Mouse (Mus musculus): Measurements from ENCODE around the gene Sik1.

Sik1 gene

GRCm38 (mm10) chr17:31875326-31875930 is 19.8 kb upstream of the Sik1 start:
- no peak for DNase-seq (ENCODE audit: low spot score)

GRCm38 (mm10) chr17:31874691-31875090 is 19.1 kb upstream of the Sik1 start:
- no peak for DNase-seq (ENCODE audit: low spot score)

- no peak for DNase-seq (ENCODE audit: low spot score)
These were observed 18.4 kb upstream of the Sik1 start for GRCm38 (mm10) chr17:31873973-31874372.

- no peak for DNase-seq (ENCODE audit: low spot score)
These were observed 17.7 kb upstream of the Sik1 start for GRCm38 (mm10) chr17:31873185-31873870.

- no peak for DNase-seq (ENCODE audit: low spot score)
These were observed 17.2 kb upstream of the Sik1 start for GRCm38 (mm10) chr17:31872826-31873165.

DNA sequence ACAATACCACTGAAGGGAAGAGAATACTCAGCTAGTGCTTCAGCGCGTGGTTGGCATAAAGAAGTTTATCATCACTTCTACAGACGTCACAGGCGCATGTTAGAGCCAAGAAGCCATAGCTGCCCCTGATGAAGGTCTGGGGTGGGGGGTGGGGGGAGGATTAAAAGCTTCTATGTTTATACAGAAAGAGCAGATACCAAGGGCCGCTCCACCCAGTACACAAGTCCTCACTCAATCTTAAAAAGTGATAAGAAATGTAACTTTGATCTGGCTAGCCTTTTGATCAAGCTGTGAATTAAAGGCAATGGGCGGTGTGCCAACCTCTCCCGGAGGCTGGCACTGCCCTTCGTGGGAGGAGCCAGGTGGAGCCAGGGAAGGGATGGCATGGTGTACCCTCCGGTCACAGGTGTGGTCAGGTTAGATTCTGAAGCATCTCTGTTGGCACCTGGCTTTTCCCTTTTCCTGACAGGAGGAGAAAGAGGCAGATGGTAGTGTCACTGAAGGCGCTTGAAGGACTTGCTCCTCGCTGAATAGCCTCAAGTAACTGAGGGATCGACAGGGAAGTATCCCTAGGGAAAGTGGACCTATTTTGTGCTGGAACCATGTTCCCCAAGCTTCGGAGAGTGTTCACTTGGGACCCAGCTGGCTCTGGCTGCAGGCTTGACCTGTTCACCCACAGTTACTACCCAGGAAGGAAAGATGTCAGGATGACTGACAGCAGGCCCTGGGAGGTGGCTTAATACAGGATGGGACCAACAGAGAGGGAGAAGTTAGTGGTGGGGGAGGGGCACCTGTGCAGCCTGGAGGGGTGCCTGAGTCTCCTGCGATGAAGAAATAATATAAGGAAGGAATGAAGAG is 16.6 kb upstream of the Sik1 start:
- DNase-seq (ENCODE audit: low spot score): no peak

GRCm38 (mm10) chr17:31870931-31871421 is 15.4 kb upstream of the Sik1 start:
- no peak for DNase-seq (ENCODE audit: low spot score)

DNA sequence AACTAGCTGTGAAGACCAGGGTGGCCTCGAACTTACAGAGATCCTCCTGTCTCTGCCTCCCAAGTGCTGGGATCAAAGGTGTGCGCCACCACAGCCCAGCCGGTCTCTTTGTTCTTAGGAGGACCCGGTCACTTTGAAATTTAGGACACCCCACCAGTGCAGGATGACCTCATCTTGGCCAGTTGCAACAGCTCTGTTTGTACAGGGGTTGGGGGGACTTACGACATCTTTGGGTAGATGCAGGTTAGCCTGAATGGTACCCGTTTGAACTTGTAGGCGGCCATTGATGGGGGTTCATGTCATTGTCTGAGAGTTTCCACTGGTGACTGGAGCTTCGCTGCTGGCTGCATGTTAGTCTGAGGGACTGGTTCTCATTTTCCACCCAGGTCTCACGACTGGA is 14.8 kb upstream of the Sik1 start:
- no peak for DNase-seq (ENCODE audit: low spot score)

DNA sequence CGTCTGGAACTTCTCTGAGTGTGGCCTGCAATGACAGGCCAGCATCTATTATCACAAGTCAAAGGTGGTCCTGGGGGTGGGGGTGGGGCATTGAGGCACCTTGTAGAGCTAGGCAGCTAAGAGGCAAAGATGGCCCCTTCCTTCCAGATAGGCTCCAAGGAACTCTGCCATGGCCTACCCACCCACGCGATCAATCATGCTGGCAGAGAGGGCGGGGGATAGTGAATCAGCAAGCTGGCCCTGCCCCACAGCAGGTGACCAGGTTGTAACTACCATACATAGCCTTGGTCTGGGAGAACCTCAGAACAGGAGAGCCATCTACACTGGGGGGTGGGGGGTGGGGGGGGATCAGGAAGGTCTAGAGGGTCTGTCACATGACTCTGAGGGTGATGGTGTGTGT is 12.5 kb upstream of the Sik1 start:
- DNase-seq (ENCODE audit: low spot score): no peak

GRCm38 (mm10) chr17:31867061-31867460 is 11.5 kb upstream of the Sik1 start:
- no peak for DNase-seq (ENCODE audit: low spot score)

DNA sequence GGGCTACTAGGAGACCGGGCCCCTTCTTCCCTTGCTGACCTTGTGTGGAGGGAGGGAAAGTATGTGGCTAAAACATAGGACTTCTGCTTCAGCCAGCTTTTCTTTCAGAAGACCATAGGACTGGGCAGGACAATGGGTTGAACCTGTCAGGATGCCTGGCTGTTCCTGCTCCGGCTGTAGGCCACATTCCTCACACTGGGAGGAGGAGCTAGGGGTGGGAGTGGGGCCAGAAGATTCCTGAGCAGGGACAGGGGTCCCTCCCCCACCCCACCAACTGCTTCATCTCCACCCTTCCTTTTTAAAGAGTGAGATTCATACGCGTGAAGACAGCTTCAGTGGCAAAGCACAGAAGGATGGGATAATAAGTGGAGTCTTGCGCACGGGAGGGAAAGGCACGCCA is 10.0 kb upstream of the Sik1 start:
- no peak for DNase-seq (ENCODE audit: low spot score)

GRCm38 (mm10) chr17:31864666-31865450 is 9.3 kb upstream of the Sik1 start:
- DNase-seq (ENCODE audit: low spot score): no peak

DNA sequence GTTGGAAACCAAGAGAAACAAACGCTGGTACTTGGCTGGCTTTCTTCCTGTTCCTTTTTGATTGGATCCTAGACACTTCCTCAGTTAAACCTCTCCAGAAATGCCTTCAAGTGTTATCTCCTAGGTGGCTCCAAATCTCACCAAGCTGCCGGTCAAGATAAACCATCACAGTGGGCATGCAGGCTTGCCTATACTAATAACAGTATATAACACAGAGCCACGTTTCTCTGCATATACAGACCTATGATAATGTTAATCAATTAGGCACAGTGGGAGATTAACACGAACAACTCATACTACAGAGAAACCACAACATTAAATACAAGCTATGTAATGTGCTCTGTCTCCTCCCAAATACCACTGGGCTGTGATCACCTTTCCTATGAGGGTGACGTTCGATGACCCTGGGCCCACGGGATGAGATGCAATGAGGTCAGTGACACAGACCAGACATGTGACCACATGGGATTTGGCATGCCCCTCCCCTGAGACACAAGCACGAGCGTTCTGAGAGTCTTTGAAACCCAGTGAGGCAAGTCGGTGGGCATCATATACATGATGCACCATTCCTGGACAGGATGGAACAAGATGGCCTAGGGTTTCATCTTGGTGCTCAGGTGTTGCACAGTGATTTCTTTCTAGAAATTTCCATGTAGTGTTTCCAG is 7.7 kb upstream of the Sik1 start:
- no peak for DNase-seq (ENCODE audit: low spot score)

GRCm38 (mm10) chr17:31862136-31862535 is 6.5 kb upstream of the Sik1 start:
- DNase-seq (ENCODE audit: low spot score): no peak

- DNase-seq (ENCODE audit: low spot score): no peak
These were observed 6.1 kb upstream of the Sik1 start for GRCm38 (mm10) chr17:31861661-31862060.

GRCm38 (mm10) chr17:31860856-31861255 is 5.3 kb upstream of the Sik1 start:
- DNase-seq (ENCODE audit: low spot score): no peak

DNA sequence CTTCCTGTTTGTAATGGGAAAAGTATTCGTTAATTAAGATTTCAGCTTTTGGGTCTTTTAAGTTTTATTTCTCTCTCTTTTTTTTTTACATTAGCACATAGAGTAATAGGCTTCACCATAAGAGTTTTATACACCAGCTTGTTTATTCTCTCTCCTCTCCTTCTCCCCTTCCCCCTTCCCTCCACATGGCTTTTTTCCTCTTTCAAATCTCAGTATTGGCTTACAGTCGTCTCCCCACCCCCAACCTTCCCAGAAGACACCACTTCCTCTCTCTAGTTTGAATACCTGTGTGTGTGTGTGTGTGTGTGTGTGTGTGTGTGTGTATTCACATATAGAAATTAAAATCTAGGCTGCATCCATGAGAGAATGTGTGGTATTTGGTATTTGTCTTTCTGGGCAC is 3.8 kb upstream of the Sik1 start:
- no peak for DNase-seq (ENCODE audit: low spot score)

- DNase-seq (ENCODE audit: low spot score): no peak
These were observed 3.2 kb upstream of the Sik1 start for GRCm38 (mm10) chr17:31858786-31859185.

- DNase-seq (ENCODE audit: low spot score): no peak
These were observed 2.4 kb upstream of the Sik1 start for GRCm38 (mm10) chr17:31857903-31858426.

- DNase-seq (ENCODE audit: low spot score): no peak
These were observed 1.6 kb upstream of the Sik1 start for GRCm38 (mm10) chr17:31857251-31857650.

DNA sequence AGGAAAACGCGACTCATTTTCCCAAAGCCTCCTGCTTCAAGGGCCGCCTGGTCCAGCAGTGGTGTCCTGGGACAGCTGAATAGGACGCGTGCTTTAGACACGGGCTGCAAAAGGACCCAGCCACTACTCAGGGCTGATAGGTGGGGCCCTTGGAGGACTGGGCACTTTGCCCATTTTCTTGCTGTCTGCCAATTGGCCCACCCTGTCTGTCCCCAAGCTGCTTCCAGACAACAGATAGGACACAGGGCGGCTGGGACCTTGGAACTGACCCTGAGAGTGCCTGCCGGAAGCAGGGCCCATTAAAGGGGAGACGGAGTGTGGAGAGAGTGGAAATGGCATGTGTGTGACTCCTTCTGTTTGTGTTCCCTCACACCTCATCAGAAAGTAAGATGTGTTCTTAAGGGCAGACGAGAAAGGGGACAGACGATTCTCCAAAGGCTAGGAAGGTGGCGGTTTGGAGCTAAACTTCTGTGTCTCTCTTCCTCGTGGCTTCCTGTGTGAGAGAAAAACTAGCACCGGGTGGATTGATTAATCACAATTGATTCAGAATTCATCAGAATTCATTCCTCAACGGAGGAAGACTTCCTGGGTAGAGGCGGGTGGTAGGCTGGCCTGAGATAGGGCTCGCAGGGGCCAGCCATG is 1.0 kb upstream of the Sik1 start:
- DNase-seq (ENCODE audit: low spot score): peak; percentile 61

Data from urinary bladder, postnatal 25 days (tissue).